Mouse (Mus musculus): ENCODE measurements around the gene Gxylt2.

Gene Gxylt2

DNA sequence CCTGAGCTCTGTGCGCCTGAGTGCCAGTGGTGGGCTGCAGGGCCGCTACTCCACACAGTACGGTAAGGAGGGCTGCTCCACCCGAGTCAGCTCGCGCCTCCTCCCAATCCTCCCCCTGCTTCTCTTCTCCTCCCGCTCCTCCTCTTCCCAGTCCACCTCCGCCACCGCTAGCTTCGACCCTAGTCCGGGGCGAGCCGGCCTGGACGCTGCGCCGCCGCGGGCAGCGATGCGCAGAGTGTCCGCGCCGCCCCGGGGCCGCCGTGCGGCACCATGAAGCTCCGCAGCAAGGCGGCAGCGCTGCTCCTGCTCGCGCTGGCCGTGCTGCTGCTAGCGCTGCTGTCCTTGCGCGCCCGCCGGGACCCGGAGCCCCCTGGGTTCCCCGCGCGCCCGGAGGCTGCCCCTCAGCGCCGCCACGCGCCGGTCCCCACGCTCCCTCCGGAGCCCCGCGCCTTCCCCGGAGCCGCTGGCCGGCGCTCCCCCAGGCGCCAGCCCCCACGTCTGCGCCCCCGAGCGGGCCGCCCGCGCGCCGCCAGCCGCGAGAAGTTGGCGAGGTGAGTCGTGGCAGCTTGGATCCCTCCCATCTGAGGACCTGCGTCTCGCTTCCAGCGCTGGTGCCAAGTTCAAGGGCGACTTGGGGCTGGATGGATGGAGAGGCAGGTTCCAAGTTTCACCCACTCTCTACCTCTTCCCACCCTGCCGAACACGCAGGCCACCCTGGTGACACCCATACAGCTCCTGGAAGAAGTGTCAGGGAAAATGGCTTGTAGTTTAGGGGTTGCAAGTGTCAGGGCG lies at the start of gene Gxylt2:
Gxylt2 (plus strand) TSS at position 161 of the 792 bp plus-strand sequence.
- DNase-seq (ENCODE audit: low spot score) = no peak

DNA sequence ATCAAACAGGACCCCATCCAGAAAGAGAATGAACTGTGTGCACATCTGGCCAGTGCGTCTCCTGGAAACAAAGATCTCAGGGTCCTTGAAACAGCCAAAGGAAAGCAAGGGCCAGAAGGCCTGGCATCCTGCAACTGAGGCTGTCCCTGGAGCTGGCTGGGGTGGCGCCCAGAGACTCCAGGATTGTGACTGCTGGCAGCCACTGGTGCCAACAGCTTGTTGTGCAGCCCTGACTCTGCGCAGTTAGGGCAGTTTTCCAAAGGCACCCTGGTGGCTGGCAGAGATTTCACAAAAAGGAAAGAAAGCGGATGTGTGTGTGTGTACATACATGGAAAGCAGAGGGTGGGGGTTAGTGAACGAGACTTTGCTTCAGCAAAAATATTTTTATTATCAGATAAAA lies 44.1 kb upstream of the Gxylt2 start:
- DNase-seq (ENCODE audit: low spot score) = peak; percentile 16

GRCm38 (mm10) chr6:100662224-100662623 lies 42.3 kb upstream of the Gxylt2 start:
- DNase-seq (ENCODE audit: low spot score) = no peak

DNA sequence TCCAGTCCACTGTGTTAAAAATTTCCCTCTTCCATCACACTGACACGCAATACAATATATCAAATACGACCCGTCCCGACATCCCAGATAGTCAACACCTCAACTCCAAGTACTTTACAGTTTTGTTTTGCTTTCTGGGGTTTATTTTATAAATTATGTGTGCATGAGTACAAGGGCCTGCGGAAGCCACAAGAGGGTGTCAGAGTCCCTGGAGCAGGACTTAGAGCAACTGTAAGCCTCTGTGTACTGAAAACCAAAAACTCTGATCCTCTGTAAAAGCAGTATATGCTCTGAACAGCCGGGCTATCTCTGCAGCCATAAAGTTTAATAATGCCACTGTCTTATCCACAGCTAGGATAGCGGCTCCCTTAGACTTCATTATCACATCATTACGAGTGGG lies 36.9 kb upstream of the Gxylt2 start:
- no peak for DNase-seq (ENCODE audit: low spot score)

DNA sequence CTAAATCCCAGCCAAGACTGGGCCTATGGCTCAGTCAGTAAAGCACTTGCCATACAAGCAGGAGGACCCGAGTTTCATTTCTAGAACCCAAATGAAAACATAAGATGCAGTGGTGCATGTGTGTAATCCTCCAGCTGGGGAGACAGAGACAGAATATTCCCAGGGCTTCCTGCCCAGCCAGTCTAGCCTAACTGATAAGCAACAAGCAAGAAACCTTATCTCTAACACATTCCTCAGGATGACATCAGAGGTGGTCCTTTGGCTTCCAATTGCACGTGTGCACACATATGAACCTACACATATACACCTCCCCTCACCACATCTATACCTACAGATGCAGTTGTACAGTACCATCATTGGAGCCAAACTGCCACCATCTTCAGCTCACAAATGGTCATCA lies 35.7 kb upstream of the Gxylt2 start:
- no peak for DNase-seq (ENCODE audit: low spot score)

DNA sequence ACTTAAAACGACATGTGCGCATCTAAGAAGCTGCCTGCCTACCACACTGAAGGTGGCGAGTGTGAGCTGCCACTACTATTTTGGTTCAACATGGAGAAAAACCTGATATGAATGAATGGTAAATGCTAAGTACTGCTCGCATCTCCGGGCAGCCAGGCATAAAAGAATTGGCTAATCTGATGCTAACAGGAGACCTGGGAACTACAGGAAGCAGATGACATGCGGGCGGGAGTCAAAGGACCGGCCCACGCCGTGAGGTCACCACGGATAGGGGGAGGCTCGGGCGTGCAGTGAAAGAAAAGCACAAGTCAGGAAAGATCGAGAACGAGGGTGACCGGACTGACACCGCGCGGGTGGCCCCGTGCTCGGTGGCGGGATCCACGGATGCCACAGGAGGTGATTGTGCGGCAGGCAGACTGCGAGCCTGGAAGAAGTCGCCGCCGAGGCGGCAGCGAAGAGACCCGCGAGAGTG lies 34.1 kb upstream of the Gxylt2 start:
- DNase-seq (ENCODE audit: low spot score) = peak; percentile 65

GRCm38 (mm10) chr6:100670880-100671344 lies 33.6 kb upstream of the Gxylt2 start, which contains the start of gene Shq1:
Gene Shq1, minus strand, starts transcription at chr6:100671157.
- DNase-seq (ENCODE audit: low spot score) = peak; percentile 90

GRCm38 (mm10) chr6:100671401-100671800 lies 33.1 kb upstream of the Gxylt2 start:
- DNase-seq (ENCODE audit: low spot score) = no peak

GRCm38 (mm10) chr6:100674974-100675373 lies 29.6 kb upstream of the Gxylt2 start:
- peak; percentile 57 for DNase-seq (ENCODE audit: low spot score)

- no peak for DNase-seq (ENCODE audit: low spot score)
Observed at GRCm38 (mm10) chr6:100676461-100676860, 28.1 kb upstream of the Gxylt2 start.

- no peak for DNase-seq (ENCODE audit: low spot score)
Observed at GRCm38 (mm10) chr6:100678636-100679035, 25.9 kb upstream of the Gxylt2 start.

DNA sequence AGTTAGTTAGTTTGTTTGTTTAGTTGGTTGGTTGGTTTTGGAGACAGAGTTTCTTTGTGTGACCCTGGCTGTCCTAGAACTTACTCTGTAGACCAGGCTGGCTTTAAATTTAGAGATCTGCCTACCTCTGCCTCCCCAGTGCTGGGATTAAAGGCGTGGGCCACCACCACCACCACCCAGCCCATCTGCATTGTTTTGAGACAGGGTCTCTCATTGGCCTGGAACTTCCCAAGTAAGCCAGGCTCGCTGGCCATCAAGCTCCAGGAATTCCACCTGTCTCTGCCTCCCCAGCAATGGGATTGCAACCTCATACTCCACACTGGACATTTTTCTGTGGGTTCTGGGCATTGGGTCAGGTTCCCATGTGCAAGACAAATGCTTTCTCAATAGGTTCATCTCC lies 18.2 kb upstream of the Gxylt2 start:
- no peak for DNase-seq (ENCODE audit: low spot score)

DNA sequence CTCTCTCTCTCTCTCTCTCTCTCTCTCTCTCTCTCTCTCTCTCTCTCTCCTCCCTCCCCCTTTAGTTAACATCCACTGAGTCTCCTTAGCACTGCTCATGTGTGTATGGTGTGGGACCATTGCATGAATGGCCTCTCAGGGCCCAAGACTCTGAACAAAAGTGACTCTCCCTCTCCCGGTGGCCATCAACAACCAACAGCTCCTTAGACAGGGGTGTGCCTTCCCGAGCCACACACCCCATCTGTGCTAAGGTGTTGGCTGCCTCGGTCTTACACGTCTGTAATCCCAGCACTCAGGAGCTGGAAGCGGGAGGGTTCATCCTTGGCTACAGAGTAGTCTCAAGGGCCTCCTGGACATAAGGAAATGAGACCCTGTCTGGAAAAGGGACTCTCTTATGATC lies 4.5 kb upstream of the Gxylt2 start:
- DNase-seq (ENCODE audit: low spot score) = no peak

- DNase-seq (ENCODE audit: low spot score) = no peak
Observed at GRCm38 (mm10) chr6:100700774-100701173, 3.8 kb upstream of the Gxylt2 start.

DNA sequence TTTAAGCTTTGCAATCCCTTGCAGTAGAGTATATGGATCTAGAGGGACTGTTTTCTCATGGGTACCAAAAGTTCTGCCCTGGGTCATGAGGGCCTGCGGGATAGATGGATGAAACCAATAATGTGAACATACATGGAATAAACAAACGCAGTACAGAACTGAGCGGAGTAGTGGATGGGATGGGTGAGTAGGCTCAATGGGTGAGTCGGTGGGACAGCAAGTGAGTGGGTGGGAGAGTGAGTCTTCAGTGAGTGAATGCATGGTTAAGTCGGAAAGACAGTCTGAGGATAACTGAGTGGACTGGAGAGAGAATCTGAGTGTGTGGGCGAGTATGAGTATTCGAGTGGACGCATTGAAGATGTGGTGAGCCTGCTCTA lies 349 bp upstream of the Gxylt2 start:
- no peak for DNase-seq (ENCODE audit: low spot score)

- no peak for DNase-seq (ENCODE audit: low spot score)
Observed at GRCm38 (mm10) chr6:100705366-100705811, 855 bp downstream of the Gxylt2 start.

DNA sequence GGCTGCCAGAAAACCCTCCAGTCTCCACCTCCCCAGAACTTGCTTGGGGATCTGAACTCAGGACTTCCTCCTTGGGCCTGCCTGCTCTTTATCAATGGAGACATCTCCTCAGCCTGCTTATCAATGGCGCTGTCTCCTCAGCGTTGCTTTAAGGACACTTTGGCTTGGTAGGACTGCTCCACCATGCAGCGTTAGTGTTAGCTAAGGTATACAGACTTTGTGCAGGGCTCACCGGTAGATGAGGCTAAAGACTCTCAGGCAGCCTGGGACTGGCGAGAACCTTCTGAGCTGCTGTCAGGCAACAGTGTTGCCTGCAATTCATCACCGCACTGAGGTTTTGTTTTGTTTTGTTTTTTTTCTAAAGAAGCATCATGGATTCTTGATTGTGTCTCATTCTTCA lies 2.3 kb downstream of the Gxylt2 start:
- DNase-seq (ENCODE audit: low spot score) = no peak

DNA sequence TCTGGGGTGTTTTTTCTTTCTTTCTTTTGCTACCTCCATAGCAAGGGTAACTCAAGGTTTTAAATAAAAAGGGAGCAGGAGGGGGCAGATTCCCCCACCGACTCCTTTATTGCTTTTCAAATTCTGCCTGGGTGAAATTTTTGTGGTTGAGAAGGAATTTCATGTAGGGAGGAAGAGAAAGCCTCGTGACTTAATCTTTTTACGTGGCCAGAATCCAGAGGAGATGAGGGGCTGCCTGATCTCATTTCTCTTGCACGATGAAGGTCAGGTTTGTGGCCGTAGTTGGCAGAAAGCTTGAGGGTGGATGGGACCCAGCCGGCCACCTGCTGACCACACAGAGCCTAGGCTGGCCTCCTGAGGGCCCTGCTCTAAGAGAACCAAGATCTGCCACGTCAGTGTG lies 3.0 kb downstream of the Gxylt2 start:
- no peak for DNase-seq (ENCODE audit: low spot score)

- DNase-seq (ENCODE audit: low spot score) = no peak
Observed at GRCm38 (mm10) chr6:100708248-100708647, 3.7 kb downstream of the Gxylt2 start.

DNA sequence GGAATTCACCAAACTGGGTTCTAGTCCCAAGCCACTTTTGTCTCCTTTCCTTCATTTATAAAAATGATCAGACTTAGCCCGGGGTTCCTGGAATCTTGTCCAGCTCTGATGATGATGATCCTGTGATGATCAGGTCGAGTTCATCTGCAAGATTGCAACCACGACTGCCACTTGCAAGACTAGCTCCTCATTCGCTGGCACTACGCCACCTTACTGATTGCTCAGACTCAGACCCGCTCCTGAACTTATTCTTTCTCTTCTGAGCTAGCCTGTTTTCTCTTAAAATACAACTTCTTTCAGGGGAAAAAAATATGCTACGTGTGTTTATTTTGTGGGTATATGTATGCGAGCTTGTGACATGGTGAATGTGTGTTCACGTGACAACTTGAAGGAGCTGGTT lies 4.5 kb downstream of the Gxylt2 start:
- DNase-seq (ENCODE audit: low spot score) = no peak

DNA sequence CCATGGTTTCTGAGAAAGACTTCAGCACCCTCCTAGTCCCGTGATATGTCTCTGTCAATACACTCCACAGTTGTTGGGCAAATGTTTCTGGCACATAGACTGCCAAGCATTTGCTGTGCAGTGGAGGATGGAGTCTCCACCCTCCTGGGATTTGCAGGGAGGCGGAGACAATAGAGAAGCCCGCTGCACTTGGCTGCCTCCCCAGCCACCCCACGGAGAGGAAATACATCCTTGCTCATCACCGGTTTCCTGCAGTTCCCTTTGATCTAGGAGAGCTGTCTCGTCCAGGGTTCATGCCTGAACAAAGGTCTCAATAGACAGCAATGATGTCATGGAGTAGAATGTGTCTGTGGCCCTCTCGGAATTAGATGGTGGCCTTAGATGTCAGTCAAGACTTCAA lies 4.9 kb downstream of the Gxylt2 start:
- peak; percentile 20 for DNase-seq (ENCODE audit: low spot score)

DNA sequence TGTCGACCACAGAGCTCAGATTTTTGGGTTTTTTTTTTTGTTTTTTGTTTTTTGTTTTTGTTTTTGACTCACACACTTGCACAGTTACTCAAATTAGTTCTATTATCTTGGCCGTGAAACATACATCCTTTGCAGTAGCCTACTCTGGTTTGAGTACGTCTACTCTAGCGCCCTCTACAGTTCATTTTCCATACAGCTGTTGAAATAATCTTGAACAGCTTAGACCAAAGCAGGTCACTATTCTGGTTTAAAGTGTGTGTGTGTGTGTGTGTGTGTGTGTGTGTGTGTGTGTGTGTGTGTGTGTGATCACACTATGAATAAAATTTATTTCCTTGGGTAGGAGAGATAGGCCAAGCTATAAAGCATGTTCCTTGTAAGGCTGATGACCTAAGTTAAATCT lies 5.6 kb downstream of the Gxylt2 start:
- DNase-seq (ENCODE audit: low spot score) = peak; percentile 16

GRCm38 (mm10) chr6:100710866-100711265 lies 6.3 kb downstream of the Gxylt2 start:
- DNase-seq (ENCODE audit: low spot score) = no peak

- peak; percentile 11 for DNase-seq (ENCODE audit: low spot score)
Observed at GRCm38 (mm10) chr6:100715296-100715828, 10.8 kb downstream of the Gxylt2 start.

Measured in MN1 (cell line).